Mouse (Mus musculus) layer of hippocampus, postnatal 14 days (tissue): ENCODE results near the gene Zfp91. TPM values are rescaled to one million over a fixed set of nuclear protein-coding genes. Genes with fewer than 3 reads are reported as not detected.

ENCODE experiments used
- DNase-seq, 2 experiments: peaks; one replicate each; pipeline ENCODE4 v3.0.0; 2021 to 2022; ENCODE audit warnings: low spot score in 2 of 2, mixed read lengths in 1 of 2
- long read RNA-seq, 2 experiments: library from polyadenylated mRNA; stranded (forward); transcript quantifications; one replicate each; pipeline ENCODE4 v2.0.0; 2021
- total RNA-seq, 2 experiments: library from RNA; stranded (reverse); gene quantifications; 2 replicates each; pipeline ENCODE4 v1.2.3; 2021

Zfp91 gene
- total RNA-seq: 10 to 100 TPM; 89.1 to 95.0 TPM
- long read RNA-seq, experiment 1, full-length matches to known transcripts: 6 of 16 reads
- long read RNA-seq, experiment 1, partial matches to known transcripts: 0 of 16 reads
- long read RNA-seq, experiment 1, other reads (novel, unspliced or antisense): 10 of 16 reads
- long read RNA-seq, experiment 2, full-length matches to known transcripts: 8 of 22 reads
- long read RNA-seq, experiment 2, partial matches to known transcripts: 4 of 22 reads
- long read RNA-seq, experiment 2, other reads (novel, unspliced or antisense): 10 of 22 reads

DNA sequence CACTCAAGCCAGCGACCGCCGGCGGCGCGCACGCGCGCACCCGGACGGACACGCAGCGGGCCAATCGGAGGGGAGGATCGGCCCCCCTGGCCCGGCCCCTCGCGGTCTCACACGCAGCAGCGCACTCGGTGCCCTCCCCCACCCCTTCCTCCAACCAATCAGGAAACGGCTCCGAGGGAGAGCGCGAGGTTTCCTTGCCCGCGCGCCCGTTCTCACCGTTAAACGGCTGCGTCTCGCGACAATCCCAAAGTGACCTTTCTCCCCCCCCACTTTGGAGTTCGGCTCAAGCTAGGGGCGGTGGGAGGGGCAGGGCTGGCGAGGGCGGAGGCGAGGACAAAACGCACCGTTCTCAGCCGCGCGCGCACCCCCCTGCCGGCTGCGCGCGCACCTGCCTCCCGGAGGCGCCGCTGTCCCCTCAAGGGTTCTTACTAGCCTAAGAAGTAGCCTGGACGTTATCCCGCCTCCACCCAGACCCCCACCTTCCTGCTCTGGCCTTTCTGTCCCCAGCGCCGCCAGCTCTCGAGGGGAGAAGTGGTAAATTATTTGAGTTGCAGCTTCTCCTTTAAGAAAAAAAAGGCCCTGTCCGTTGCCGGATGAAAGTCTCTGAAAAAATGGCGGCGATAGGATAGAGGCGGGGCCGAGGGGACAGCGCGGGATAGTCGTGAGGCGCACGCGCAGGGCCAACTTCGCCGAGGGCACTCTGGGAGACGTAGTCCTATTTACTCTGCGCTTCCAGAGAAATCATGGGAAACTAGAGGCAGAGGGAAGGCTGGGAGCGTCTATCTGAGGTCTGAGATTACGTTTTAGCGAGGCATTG, at the start of gene Zfp91, which contains the start of gene Lpxn:
TSS of gene Zfp91 (minus strand) at position 616 of the 817 bp plus-strand sequence.
TSS of gene Lpxn (plus strand) at position 683 of the 817 bp plus-strand sequence.
- peak; percentile 96 to 99 for DNase-seq

GRCm38 (mm10) chr19:12838507-12838906, 42.6 kb upstream of the Zfp91 start:
- DNase-seq: no peak

DNA sequence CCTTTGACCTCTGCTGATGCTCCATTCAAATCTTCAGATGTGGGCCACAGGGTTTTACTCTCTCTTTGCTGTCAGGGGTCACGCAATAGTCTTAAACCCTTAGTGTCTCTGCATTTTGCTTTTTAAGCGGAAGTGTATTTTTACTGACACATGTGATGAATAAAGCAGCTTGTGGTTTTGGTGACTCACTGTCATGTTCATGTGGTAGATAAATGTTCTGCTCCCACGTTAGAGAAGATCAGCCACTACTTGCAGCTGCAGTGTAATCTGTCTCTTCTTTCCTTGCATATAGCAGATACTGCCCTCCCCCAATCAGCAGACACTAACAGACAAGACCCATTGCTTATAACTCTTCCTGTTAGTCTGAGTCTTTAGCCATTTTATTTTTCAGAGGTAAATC, 37.7 kb upstream of the Zfp91 start:
- peak in 1 of 2 experiments; percentile 26 for DNase-seq

GRCm38 (mm10) chr19:12831559-12831958, 35.6 kb upstream of the Zfp91 start:
- DNase-seq: no peak

DNA sequence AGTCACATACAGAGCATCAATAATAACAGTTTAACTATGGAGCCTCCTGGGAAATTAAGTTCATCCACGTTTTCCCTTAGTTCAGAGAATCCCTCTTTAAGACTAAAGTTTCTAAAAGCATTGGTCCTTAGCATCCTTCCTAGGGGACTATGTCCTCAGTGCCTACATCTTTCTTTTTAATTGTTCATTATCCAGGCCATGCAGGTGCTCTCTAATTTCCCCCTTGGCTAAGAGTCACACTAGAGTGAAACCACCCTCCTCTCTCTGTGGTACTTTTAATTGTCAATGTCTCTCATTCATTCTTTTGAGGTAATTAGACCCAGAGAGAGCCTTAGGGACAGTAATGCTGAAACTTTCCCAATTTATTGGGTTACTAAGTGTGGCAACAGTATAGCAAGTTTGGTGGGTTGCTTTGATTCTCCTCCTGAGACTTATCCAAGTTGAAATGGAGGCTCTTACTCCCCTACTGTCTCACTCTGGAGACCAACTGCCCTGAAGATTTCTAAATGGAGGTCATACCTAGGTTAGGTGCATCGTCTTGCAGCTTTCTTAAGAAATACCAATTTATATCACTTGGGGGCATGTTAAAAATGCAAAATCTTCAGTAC, 35.0 kb upstream of the Zfp91 start:
- DNase-seq: no peak

GRCm38 (mm10) chr19:12824549-12824948, 28.6 kb upstream of the Zfp91 start:
- DNase-seq: no peak

- DNase-seq: no peak
Observed at GRCm38 (mm10) chr19:12820383-12820782, 24.5 kb upstream of the Zfp91 start.

DNA sequence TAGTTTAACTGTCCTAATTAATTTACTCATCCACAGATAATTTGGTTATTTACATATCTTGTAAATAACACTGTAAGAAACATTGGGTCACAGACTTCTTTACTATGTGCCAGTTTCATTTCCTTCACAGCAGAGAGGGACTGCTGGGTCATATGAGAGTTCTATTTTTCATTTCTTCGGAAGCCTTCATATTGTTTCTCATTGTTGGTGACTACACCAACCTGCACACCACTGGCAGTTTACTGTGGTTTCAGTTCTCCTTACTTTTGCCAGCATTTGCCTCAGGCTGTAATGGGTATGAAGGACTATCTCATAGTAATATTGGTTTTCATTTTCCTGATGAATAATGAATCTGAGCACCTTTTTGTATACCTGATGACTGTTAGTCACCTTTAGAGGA, 22.6 kb upstream of the Zfp91 start:
- DNase-seq: no peak

DNA sequence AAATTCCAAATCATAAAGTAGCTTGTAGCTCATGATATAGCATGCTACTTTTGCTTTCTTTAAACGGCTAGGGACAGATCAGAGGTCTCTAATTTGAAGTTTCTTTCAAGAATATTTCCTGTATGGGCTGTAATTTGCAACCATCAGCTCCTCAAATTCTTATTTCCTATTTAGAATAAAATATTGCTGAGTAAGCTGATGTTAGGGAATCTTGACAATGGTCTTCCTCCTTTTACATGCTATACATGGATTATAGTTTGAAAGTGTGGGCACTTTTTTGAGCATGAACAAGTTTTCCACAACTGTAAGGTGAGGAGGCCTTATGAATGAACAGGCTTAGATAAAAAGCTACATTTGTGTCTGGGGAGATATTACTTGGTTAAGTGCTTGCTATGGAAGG, 18.0 kb upstream of the Zfp91 start:
- no peak for DNase-seq

DNA sequence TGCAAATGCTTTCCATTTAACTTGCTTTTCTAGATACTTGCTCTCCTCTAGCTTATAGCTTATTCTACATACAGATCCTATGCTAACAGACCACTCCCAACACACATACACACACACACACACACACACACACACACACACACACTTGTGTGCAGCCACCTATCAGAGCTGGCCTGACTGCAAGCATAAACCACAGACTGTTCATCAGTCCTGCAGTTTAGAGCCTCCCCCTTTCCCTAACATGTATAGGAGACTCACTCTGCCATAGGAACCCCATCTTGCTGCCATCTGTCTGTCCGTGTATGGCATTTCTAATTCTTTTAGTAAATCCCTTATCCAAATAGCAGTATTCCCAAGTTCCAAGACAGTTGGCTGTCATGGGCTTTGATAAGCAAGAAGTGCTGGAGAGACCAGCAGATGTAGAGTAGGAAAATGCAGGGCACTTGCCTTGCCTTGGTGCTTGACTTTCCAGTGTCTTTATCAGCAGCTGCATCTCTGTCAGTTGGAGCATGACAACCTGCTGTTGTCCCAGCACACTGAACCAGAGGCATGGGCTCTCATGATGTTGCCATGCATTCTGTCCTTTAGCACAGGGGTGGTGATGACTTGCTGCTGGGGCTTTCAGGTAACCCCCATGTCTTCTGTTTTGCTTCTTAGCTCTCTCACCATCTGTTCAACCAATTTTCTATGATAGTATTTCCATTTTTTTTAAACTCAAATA, 16.9 kb upstream of the Zfp91 start:
- DNase-seq: no peak

- DNase-seq: no peak
Observed at GRCm38 (mm10) chr19:12806214-12806613, 10.3 kb upstream of the Zfp91 start.

- no peak for DNase-seq
Observed at GRCm38 (mm10) chr19:12805730-12806129, 9.8 kb upstream of the Zfp91 start.

GRCm38 (mm10) chr19:12804237-12804636, 8.3 kb upstream of the Zfp91 start:
- no peak for DNase-seq

DNA sequence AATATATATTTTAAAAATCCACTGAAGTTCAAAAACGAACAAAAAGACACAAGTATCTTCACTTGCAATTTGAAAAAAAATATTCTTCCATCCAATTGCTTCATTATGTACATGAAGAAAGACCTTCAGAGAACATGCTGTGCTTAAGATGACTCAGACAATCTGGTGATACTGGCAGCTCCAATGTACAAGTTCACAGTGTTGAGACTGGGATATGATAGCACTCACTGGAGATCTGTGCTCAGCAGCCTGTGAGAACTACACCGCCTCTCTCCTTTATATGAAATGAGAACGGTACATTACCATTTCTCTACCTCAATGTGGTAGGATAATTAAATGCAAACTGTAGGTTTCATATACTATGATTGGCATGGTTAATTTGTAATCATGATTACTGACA, 6.9 kb upstream of the Zfp91 start:
- DNase-seq: peak in 1 of 2 experiments; percentile 47

GRCm38 (mm10) chr19:12801046-12801445, 5.1 kb upstream of the Zfp91 start:
- no peak for DNase-seq

DNA sequence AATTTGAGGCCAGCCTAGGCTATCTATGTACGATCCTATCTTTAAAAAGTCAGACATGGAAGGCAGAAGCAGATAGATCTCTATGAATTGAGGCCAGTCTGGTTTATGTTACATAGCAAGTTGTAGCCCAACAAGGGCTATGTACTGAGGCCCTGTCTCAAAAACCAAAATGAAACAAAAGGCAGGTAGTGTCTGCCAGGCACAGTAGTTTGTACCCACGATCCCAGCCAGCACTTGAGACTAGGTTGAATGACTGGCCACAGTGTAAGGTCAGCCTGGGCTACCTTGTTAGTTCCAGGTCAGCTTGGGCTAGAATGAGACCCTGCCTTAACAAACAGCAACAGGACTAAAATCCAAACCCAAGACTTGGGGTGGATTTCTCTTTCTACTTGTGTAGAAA, 4.7 kb upstream of the Zfp91 start:
- DNase-seq: no peak

DNA sequence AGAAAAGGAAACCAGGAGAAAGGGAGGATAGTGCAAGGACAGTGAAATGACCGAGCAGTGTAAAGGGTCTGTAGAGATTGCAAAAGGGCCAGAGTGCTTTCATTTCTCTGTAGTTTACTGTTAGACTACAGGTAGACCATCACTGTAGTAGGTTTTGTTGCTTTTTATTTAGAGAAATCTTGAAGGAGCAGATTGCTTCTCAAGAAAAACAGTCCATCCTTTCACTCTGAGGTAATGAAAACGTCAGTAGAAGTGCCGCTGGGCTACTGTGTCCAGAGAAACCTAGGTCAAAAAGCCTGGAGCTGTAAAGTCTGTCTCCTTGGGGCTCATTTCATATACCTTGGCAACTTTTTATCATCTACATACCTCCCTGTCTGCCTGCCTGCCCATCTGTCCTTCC, 3.2 kb upstream of the Zfp91 start:
- DNase-seq: no peak

- no peak for DNase-seq
Observed at GRCm38 (mm10) chr19:12798404-12798803, 2.5 kb upstream of the Zfp91 start.

- peak in 1 of 2 experiments; percentile 63 for DNase-seq
Observed at GRCm38 (mm10) chr19:12797071-12797470, 1.1 kb upstream of the Zfp91 start.

DNA sequence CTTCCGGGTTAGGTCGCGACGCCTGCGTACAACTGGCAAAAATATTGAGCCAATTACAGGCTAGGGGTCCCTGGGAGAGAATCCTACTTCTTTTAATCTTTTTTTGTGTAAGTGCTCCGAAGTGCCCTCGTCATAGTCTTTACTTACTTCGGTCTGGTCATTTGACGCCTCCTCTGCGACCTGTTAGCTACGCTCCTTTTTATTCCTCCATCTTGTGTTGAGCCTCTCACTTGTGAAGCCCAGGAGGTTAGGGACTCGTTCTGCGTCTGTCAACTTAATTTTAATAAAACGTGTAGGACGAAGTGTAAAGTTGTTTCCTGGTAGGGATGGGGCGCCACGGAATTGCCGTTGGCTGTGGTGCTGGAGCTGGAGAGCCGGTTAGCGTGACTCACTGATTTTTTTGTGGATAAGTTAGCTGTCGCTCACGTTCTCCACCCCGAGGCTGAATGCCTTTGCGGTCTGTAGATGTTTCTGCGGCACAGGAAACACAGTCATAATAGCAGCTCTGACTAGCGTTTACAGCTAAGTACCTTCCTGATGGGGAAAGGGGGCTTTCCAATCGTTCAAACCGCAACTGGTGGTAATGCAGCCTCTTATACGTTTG, 504 bp upstream of the Zfp91 start:
- DNase-seq: no peak

GRCm38 (mm10) chr19:12795110-12795509, 816 bp downstream of the Zfp91 start:
- DNase-seq: no peak
